In genomic region chr4:41573492-41573891, GRCm38 (mm10) we compare ENCODE assay signal across 15 mouse cellular contexts.
DNase-seq lines count a peak whose midpoint lies in the region.
"Had no signal": no experiment of that assay in that cellular context is flagged by ENCODE, and none has a peak within 500 bp of the region (broad histone marks: within the 10 kb centered on the region; RNA-seq: fewer than 3 reads in every experiment).

No protein-coding gene starts in this region.

- peak; percentile 42 to 54 for DNase-seq in cerebellum, postnatal 10 days
- DNase-seq in cerebellum, postnatal 4 days (ENCODE audit: low spot score in 2 of 2): no peak
- peak; percentile 57 for DNase-seq in layer of hippocampus, adult 9-11 months
- no peak for DNase-seq in layer of hippocampus, adult 11-12 months (ENCODE audit: low spot score)
- peak; percentile 22 for DNase-seq in right cerebral cortex, postnatal 14 days
- no peak for DNase-seq in right cerebral cortex, adult 2 months (ENCODE audit: low spot score in 2 of 2)
- DNase-seq in spleen, postnatal 10 days (ENCODE audit: low spot score in 2 of 2): no peak
- DNase-seq: adrenal gland, postnatal 10 days; B cell, adult 2 months; cerebellum, adult 11 months; cerebellum, adult 8-10 months; cerebellum, postnatal 25 days; gastrocnemius, postnatal 14 days; heart, adult 2 months; heart, postnatal 14 days had no signal

Comparison
In these comparisons a context has a peak if more than half of its experiments do, and no peak if none do; other contexts are left out.
1. DNase-seq: peak in cerebellum, postnatal 10 days (2 of 2), layer of hippocampus, adult 9-11 months (single experiment) and right cerebral cortex, postnatal 14 days (single experiment); none in cerebellum, postnatal 4 days (0 of 2), layer of hippocampus, adult 11-12 months (single experiment), right cerebral cortex, adult 2 months (0 of 2) and spleen, postnatal 10 days (0 of 2).